Mouse (Mus musculus) neural tube, embryonic 14.5 days (tissue): ENCODE measurements around the gene Nr2c2ap. TPM values are rescaled to one million over a fixed set of nuclear protein-coding genes. Genes with fewer than 3 reads are reported as not detected.
A peak's percentile ranks its signal among the peaks of the same experiment; 100 is the strongest.

Experiments used
- ATAC-seq: fragments of 200-750 bp; cut with Nextera tagmentation; 2 replicates; pipeline ENCODE4 v1.8.0; 2017; ENCODE audit warnings: low read depth, mild to moderate bottlenecking, moderate TSS enrichment, moderate library complexity
- H3K27ac ChIP-seq: fragments of 300-500 bp; sonication (generic); 2 replicates; pipeline ENCODE4 v1.5.1; 2014; ENCODE audit warnings: low read depth, mild to moderate bottlenecking, control low read depth, low read length, moderate library complexity, mixed read lengths
- H3K27me3 ChIP-seq: fragments of 300-500 bp; sonication (generic); 2 replicates; pipeline ENCODE4 v1.6.1; 2014; ENCODE audit warnings: low read length; ENCODE audit not compliant: control insufficient read depth, insufficient read depth
- H3K36me3 ChIP-seq: fragments of 300-500 bp; sonication (generic); 2 replicates; pipeline ENCODE4 v1.6.1; 2014; ENCODE audit warnings: low read length, mixed read lengths; ENCODE audit not compliant: control insufficient read depth, insufficient read depth
- H3K4me1 ChIP-seq: fragments of 300-500 bp; sonication (generic); 2 replicates; pipeline ENCODE4 v1.6.1; 2014; ENCODE audit warnings: low read length; ENCODE audit not compliant: control insufficient read depth, insufficient read depth
- H3K4me2 ChIP-seq: fragments of 300-500 bp; sonication (generic); 2 replicates; pipeline ENCODE4 v1.6.1; 2014; ENCODE audit warnings: mild to moderate bottlenecking, low read depth, low read length, control low read depth
- H3K4me3 ChIP-seq: fragments of 300-500 bp; sonication (generic); 2 replicates; pipeline ENCODE4 v1.5.1; 2014; ENCODE audit warnings: low read depth, low read length, control low read depth, mixed read lengths
- H3K9ac ChIP-seq: fragments of 300-500 bp; sonication (generic); replicated peaks from 2 replicates; pipeline ENCODE4 v1.6.1; 2014; ENCODE audit warnings: low read depth, mild to moderate bottlenecking, control low read depth, low read length, mixed read lengths
- H3K9me3 ChIP-seq: fragments of 300-500 bp; sonication (generic); 2 replicates; pipeline ENCODE4 v1.6.1; 2016; ENCODE audit warnings: low read length; ENCODE audit not compliant: control insufficient read depth
- WGBS: fragments of 180-500 bp; shearing (Covaris S2); extraction: QIAGEN DNeasy Blood & Tissue Kit; methylation state at CpG from one replicate; pipeline ENCODE4 v1.1.7; 2014; 5-methylcytosine and 5-hydroxymethylcytosine counted together
- polyA plus RNA-seq: library from polyadenylated mRNA; unstranded; fragments of >200 nt; fragmentation: Nextera tagmentation; extraction: Ambion mirVana; gene quantifications from 2 replicates; pipeline ENCODE4 v1.2.1, GENCODE M21; 2014

Gene Nr2c2ap
- polyA plus RNA-seq, 1 experiment from 2014 or later = 35.3 TPM

DNA sequence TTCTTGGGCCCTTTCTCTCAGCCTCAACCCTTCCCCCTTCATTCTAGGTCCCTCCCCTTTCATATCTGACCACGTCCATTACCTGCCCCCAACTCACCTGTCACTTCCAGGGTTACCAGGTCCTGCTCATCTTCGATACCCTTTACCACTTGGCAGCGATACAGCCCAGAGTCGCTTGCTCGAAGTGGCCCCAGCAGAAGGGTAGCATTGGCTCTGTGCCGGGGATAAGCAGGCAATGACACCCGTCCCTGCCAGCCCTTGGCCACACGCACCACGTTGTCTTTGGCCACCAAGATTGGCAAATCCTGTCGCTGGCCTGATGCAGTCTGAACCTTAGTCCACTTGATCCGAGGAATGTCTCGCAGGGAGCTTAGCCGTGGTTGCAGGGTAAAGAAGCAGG is 16.2 kb upstream of the Nr2c2ap start:
- H3K27ac ChIP-seq = no peak overlapping the region
- peaks cover 23% of the 10 kb centered on the region for H3K4me1 ChIP-seq
- no peaks in the 10 kb centered on the region for H3K9me3 ChIP-seq
- no peaks in the 10 kb centered on the region for H3K27me3 ChIP-seq
- no peak overlapping the region for H3K4me3 ChIP-seq
- peaks cover 46% of the 10 kb centered on the region for H3K36me3 ChIP-seq
- ATAC-seq = no peak
- no peak overlapping the region for H3K9ac ChIP-seq
- no peak overlapping the region for H3K4me2 ChIP-seq
- WGBS = 74% methylated on average over 13 of the region's 13 CpGs

DNA sequence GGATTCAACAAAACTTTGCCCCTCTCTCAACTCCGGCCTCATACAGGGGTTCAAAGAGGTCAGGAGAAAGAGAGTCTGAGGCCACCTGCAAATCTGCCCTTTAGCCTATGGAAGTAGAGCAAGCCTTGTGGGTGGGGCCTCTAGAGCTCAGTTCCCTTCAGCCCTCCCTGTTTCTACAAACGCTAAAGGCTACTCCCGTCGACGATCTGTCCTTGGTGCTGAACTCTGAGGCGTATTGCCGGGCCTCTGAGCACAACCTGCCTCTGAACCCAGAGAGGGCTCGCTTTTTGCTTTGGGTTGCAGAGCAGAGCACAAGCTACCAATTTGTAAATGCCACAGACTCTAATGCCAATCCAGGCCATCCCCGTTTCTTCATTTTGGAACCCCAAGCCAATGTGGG is 13.5 kb upstream of the Nr2c2ap start:
- no peak for ATAC-seq
- H3K4me1 ChIP-seq = peaks cover 23% of the 10 kb centered on the region
- H3K36me3 ChIP-seq = peaks cover 21% of the 10 kb centered on the region; the same call in 1 of the 2 replicates
- 9% methylated on average over 9 of the region's 9 CpGs for WGBS
- H3K4me3 ChIP-seq = no peak overlapping the region
- H3K27ac ChIP-seq = no peak overlapping the region
- H3K9ac ChIP-seq = peak overlapping the region; percentile 17; the same call in 1 of the 2 replicates
- H3K4me2 ChIP-seq = peak overlapping the region; percentile 88
- H3K9me3 ChIP-seq = no peaks in the 10 kb centered on the region
- H3K27me3 ChIP-seq = no peaks in the 10 kb centered on the region

- ATAC-seq = peak; percentile 83
- Histone ChIP-seq H3K27ac (peak overlapping the region; percentile 92), H3K36me3 (peaks cover 12% of the 10 kb centered on the region; the same call in 1 of the 2 replicates), H3K4me3 (peak overlapping the region; percentile 66), H3K27me3 (no peaks in the 10 kb centered on the region), H3K9me3 (no peaks in the 10 kb centered on the region), H3K4me1 (peaks cover 23% of the 10 kb centered on the region), H3K4me2 (peak overlapping the region; percentile 88), H3K9ac (peak overlapping the region; percentile 81)
- 2% methylated on average over 17 of the region's 17 CpGs for WGBS
Observed at GRCm38 (mm10) chr8:70118726-70119700, 12.1 kb upstream of the Nr2c2ap start.

DNA sequence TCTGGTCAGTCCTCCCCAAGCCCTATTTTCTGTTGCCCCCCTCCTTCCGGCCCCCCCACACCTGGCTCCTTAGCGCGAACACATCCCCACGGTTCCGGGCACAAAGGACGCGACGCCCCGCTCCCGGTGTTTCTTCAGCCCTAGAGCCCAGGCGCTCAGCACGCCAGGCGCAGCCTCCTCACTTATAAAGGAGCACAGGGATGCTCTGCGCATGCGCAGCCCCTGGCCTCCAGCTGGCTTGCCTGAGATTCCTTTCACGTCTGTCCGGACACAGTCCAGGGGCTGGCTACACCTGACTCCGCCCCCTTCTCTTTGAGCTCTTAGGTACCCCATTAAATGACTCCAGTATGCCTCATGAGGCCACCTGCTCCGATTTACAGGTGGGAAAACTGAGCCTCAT is 10.5 kb upstream of the Nr2c2ap start, which contains the start of gene Ncan:
Gene Ncan, minus strand, starts transcription at position 207 of the 400 bp plus-strand sequence.
- WGBS = under 1% methylated on average over 19 of the region's 19 CpGs

DNA sequence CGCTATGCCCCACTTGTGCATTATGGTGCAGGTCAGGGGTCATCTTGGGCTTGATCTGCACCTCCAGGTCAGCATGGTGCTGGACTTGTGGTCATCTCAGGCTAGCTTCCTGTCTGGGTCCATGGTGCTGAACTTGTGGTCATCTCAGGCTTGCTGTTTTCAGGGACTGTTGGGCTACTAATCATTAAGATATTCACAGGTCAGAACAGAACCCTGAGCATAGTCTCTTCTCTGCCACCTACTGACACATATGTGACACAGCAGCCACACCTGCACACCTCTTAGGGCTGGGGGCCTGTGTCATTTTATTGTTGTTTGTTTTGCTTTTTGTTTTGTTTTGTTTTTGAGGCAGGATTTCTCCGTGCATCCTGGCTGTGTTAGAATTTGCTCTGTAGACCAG is 8.3 kb upstream of the Nr2c2ap start:
- Histone ChIP-seq H3K27me3 (no peaks in the 10 kb centered on the region), H3K4me1 (peaks cover 9% of the 10 kb centered on the region), H3K27ac (no peak overlapping the region), H3K9ac (no peak overlapping the region), H3K4me2 (no peak overlapping the region), H3K4me3 (no peak overlapping the region), H3K36me3 (no peaks in the 10 kb centered on the region), H3K9me3 (no peaks in the 10 kb centered on the region)
- 54% methylated on average over 2 of the region's 2 CpGs for WGBS
- no peak for ATAC-seq

More for the DNA sequence above, 10.5 kb upstream of the Nr2c2ap start, which contains the start of gene Ncan:
- Histone ChIP-seq H3K9ac (peak within 1 kb of the TSS; percentile 81), H3K27me3 (no peaks in the 10 kb centered on the region), H3K4me2 (peak within 1 kb of the TSS; percentile 88), H3K36me3 (peaks cover 5% of the 10 kb centered on the region; the same call in 1 of the 2 replicates), H3K4me1 (peaks cover 23% of the 10 kb centered on the region), H3K27ac (peak within 1 kb of the TSS; percentile 92), H3K9me3 (no peaks in the 10 kb centered on the region), H3K4me3 (peak within 1 kb of the TSS; percentile 66)
- peak; percentile 73 for ATAC-seq

GRCm38 (mm10) chr8:70124992-70125391 is 6.1 kb upstream of the Nr2c2ap start:
- Histone ChIP-seq H3K36me3 (no peaks in the 10 kb centered on the region), H3K27me3 (no peaks in the 10 kb centered on the region), H3K4me2 (no peak overlapping the region), H3K4me1 (no peaks in the 10 kb centered on the region), H3K9me3 (no peaks in the 10 kb centered on the region), H3K27ac (no peak overlapping the region), H3K9ac (no peak overlapping the region), H3K4me3 (no peak overlapping the region)
- 68% methylated on average over 8 of the region's 8 CpGs for WGBS
- no peak for ATAC-seq

GRCm38 (mm10) chr8:70128435-70128834 is 2.7 kb upstream of the Nr2c2ap start:
- H3K4me2 ChIP-seq = no peak overlapping the region
- no peaks in the 10 kb centered on the region for H3K27me3 ChIP-seq
- WGBS = 78% methylated on average over 3 of the region's 3 CpGs
- peaks cover 6% of the 10 kb centered on the region for H3K4me1 ChIP-seq
- H3K27ac ChIP-seq = peak overlapping the region; percentile 41
- H3K4me3 ChIP-seq = no peak overlapping the region
- no peaks in the 10 kb centered on the region for H3K9me3 ChIP-seq
- 0 out of 2 replicates have a peak, but pooled peaks have one; percentile 12 for ATAC-seq
- H3K9ac ChIP-seq = no peak overlapping the region
- peaks cover 5% of the 10 kb centered on the region for H3K36me3 ChIP-seq

GRCm38 (mm10) chr8:70129309-70129952 is 1.7 kb upstream of the Nr2c2ap start:
- H3K9me3 ChIP-seq = no peaks in the 10 kb centered on the region
- H3K36me3 ChIP-seq = peaks cover 15% of the 10 kb centered on the region
- H3K9ac ChIP-seq = no peak overlapping the region
- no peaks in the 10 kb centered on the region for H3K27me3 ChIP-seq
- H3K4me2 ChIP-seq = no peak overlapping the region
- 59% methylated on average over 9 of the region's 9 CpGs for WGBS
- peak overlapping the region; percentile 60 for H3K27ac ChIP-seq
- H3K4me3 ChIP-seq = no peak overlapping the region
- H3K4me1 ChIP-seq = peaks cover 6% of the 10 kb centered on the region
- peak; percentile 61 for ATAC-seq
